Mouse (Mus musculus): ENCODE measurements around the gene Sptb. TPM values are rescaled to one million over a fixed set of nuclear protein-coding genes. Genes with fewer than 3 reads are reported as not detected.

Sptb gene
- polyA plus RNA-seq (2014; fragmentation: Illumina TruSeq; extraction: RNeasy Lipid Tissue Mini Kit (QIAGEN cat#74804); ENCODE audit: low replicate concordance): 0.04 TPM

GRCm38 (mm10) chr12:76710351-76711100 is at the start of gene Sptb:
Sptb (minus strand) TSS chr12:76710547.

GRCm38 (mm10) chr12:76530580-76531139 is 179.7 kb downstream of the Sptb start, which contains the start of gene Plekhg3:
Plekhg3 (plus strand) TSS chr12:76530891.

Other genes with a start within 250 kb of the Sptb start
- 2.3 TPM for gene Plekhg3, start 179.7 kb downstream of the Sptb start, polyA plus RNA-seq (2014; fragmentation: Illumina TruSeq; extraction: RNeasy Lipid Tissue Mini Kit (QIAGEN cat#74804); ENCODE audit: low replicate concordance)
- 49.1 TPM for gene Churc1, start 55.0 kb upstream of the Sptb start, polyA plus RNA-seq (2014; fragmentation: Illumina TruSeq; extraction: RNeasy Lipid Tissue Mini Kit (QIAGEN cat#74804); ENCODE audit: low replicate concordance)
- gene Fntb, start 55.0 kb upstream of the Sptb start, polyA plus RNA-seq (2014; fragmentation: Illumina TruSeq; extraction: RNeasy Lipid Tissue Mini Kit (QIAGEN cat#74804); ENCODE audit: low replicate concordance): 0.97 TPM
- 5.5 TPM for gene Gpx2, start 85.0 kb upstream of the Sptb start, polyA plus RNA-seq (2014; fragmentation: Illumina TruSeq; extraction: RNeasy Lipid Tissue Mini Kit (QIAGEN cat#74804); ENCODE audit: low replicate concordance)
- 2.7 TPM for gene Rab15, start 112.4 kb upstream of the Sptb start, polyA plus RNA-seq (2014; fragmentation: Illumina TruSeq; extraction: RNeasy Lipid Tissue Mini Kit (QIAGEN cat#74804); ENCODE audit: low replicate concordance)